In genomic region chr6:35539304-35540009, GRCm38 (mm10) we compare ENCODE assay signal across 8 mouse cellular contexts. TPM values are rescaled to one million over a fixed set of nuclear protein-coding genes. Genes with fewer than 3 reads are reported as not detected.
DNase-seq lines count a peak whose midpoint lies in the region; ATAC-seq lines count a peak whose summit lies in the region.

Gene Mtpn (minus strand): TSS chr6:35539888.

- H3K36me3 ChIP-seq in hindbrain, embryonic 15.5 days = no peaks in the 10 kb centered on the region

- ATAC-seq in hindbrain, embryonic 15.5 days (ENCODE audit: low FRiP score, low read depth) = peak; percentile 100

- H3K9ac ChIP-seq in hindbrain, embryonic 15.5 days = peak within 1 kb of the TSS; percentile 91

- H3K27me3 ChIP-seq in hindbrain, embryonic 15.5 days = no peaks in the 10 kb centered on the region

- peak; percentile 98 for DNase-seq in T-cell, adult 2 months (ENCODE audit: low spot score)
- DNase-seq in cerebellum, postnatal 36 days = peak; percentile 97 to 98
- peak; percentile 98 for DNase-seq in frontal cortex, postnatal 36 days (ENCODE audit: low spot score in 2 of 2)
- DNase-seq in left cerebral cortex, adult 11 months (ENCODE audit: low spot score) = peak; percentile 97
- peak; percentile 99 for DNase-seq in lung, postnatal 4 days
- DNase-seq in retina, postnatal 7 days (ENCODE audit: low read depth, low spot score) = peak; percentile 95
- DNase-seq in urinary bladder, adult 2 months (ENCODE audit: low spot score) = peak; percentile 90

- H3K4me1 ChIP-seq in hindbrain, embryonic 15.5 days (replicated peaks) = peaks cover 18% of the 10 kb centered on the region

- WGBS in hindbrain, embryonic 15.5 days = under 1% methylated on average over 61 of the region's 61 CpGs

- H3K9me3 ChIP-seq in hindbrain, embryonic 15.5 days = no peaks in the 10 kb centered on the region

- H3K4me2 ChIP-seq in hindbrain, embryonic 15.5 days = peak within 1 kb of the TSS; percentile 78

- peak within 1 kb of the TSS; percentile 84 for H3K27ac ChIP-seq in hindbrain, embryonic 15.5 days (replicated peaks)

- H3K4me3 ChIP-seq in hindbrain, embryonic 15.5 days = peak within 1 kb of the TSS; percentile 95

RNA-seq across cellular contexts. Expression of gene Mtpn, which starts in this region (rescaled TPM):
- 208 and 209 TPM in 2 replicates for polyA plus RNA-seq in hindbrain, embryonic 15.5 days (2015; fragmentation: Nextera tagmentation; extraction: Ambion mirVana)
- 67.1 and 79.6 TPM in 2 replicates for polyA plus RNA-seq in urinary bladder, adult 2 months (2012; rRNA removed)

Comparison
In these comparisons a context has a peak if more than half of its experiments do, and no peak if none do; other contexts are left out.
1. Peak in every context shown above with its lines: DNase-seq, ATAC-seq, H3K4me3 ChIP-seq and H3K27ac ChIP-seq.